Mouse (Mus musculus) adrenal gland, adult (tissue): ENCODE results near the gene Matn4.
"Not testable (repeated sequence)": the region's sequence is repeated elsewhere in the genome, so short reads cannot be mapped to it uniquely, and the experiment has no call there.

ENCODE experiments used
- DNase-seq, 2 experiments: peaks; one replicate each; pipeline ENCODE4 v3.0.0; 2022 to 2023; ENCODE audit warnings: low spot score in 1 of 2; ENCODE audit not compliant: inconsistent age in 2 of 2

The Matn4 gene

GRCm38 (mm10) chr2:164373187-164373586 is 31.8 kb downstream of the Matn4 start:
- DNase-seq: peak in 1 of 2 experiments; percentile 47

GRCm38 (mm10) chr2:164372408-164373053 is 32.4 kb downstream of the Matn4 start:
- DNase-seq: no peak

- no peak for DNase-seq
These were observed 33.6 kb downstream of the Matn4 start for GRCm38 (mm10) chr2:164371371-164371770.

- DNase-seq: no peak
These were observed 36.3 kb downstream of the Matn4 start for GRCm38 (mm10) chr2:164368620-164369105.

DNA sequence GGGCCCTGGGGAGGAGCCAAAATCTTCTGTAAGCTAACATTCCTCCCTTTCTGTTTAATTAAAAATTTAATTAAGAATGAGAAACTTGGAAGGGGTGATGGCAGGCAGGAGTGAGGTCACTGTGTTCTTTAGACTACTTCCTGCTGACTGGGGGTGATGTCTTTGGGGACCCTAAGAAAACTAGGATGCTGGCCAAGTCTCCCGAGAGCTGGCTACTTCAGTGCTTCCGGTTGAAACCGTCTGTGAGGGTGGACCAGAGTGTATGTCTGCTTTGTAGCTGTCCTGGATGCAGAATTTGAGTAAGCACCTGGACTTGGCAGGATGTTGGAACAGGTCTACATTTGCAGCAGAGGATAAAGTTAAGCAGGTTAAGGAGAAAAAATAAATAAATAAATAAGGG is 38.0 kb downstream of the Matn4 start:
- DNase-seq: no peak

GRCm38 (mm10) chr2:164360974-164361657 is 43.8 kb downstream of the Matn4 start:
- DNase-seq: no peak

DNA sequence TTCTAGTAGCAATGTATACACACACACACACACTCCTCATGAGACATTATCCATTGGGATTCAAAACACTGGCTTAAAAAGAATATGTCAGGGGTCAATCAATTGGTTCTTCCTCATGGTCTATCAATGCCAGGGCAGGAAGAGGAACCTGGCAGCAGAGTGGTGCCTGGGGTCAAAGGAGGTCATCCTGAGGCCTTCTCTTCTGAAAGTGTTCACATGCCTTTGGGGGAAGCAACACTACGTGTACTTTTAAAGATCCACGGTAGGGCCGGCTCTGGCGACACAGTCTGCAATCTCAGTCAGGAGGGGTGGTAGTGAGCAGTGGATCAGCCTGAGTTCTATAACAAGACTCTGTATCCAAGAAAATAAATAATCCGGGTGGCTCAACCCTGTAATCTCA is 45.3 kb downstream of the Matn4 start:
- DNase-seq: no peak

DNA sequence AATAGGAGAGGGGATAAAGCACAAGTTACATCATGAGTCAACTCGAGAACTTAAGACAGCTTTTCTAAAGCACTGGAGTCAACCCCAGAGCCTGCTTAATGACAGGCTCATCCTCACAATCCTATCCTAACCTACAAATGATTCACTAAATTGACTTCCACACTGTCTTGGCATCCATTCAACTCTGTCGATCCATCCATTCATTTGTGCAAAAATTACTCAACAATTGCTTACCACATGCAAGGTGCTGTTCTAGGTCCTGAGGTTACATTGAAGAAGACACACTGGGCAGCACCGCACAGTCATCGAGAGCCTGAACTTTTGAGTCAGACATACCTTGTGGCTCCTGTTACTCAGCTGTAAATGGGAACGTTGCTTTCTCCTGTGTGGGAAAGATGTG is 45.9 kb downstream of the Matn4 start:
- DNase-seq: no peak

GRCm38 (mm10) chr2:164358373-164358772 is 46.6 kb downstream of the Matn4 start:
- no peak for DNase-seq

DNA sequence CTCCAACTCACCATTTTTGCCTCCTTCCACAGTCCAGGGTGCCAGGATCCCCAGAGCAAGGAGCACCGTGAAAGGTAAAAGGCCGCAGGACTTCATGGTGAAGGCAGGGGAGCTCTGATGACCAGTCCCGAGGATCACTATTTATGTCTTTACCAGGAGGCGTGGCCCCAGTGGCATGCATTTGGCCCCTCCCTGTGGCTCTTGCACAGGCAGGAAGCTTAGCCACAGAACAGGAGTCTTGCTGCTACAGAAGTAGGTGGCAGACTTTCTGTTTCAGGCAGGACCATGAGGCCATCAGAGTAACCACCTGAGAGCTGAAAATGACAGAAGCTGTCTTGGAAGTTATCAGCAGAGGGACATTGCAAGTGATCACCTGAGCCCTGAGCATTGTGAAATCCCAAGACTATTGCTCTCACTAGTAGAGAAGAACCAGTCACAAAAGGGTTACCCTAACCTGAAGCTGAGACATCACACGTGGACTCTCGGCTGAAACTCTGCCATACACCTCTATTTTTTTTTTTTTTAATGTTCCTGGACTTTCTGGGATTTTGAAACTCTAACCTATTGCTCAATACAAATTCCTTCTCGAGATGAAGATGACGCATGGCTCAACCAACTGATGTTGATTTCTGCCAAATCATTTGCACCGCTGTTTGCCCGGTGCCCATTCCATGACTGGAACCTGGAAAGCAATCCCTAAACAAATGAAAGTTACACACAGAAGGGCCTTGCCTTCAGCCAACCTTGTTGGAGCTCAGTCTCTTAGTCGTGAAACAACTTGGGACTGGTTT is 48.6 kb downstream of the Matn4 start:
- DNase-seq: peak in 1 of 2 experiments; percentile 72

GRCm38 (mm10) chr2:164353356-164353755 is 51.6 kb downstream of the Matn4 start:
- no peak for DNase-seq

DNA sequence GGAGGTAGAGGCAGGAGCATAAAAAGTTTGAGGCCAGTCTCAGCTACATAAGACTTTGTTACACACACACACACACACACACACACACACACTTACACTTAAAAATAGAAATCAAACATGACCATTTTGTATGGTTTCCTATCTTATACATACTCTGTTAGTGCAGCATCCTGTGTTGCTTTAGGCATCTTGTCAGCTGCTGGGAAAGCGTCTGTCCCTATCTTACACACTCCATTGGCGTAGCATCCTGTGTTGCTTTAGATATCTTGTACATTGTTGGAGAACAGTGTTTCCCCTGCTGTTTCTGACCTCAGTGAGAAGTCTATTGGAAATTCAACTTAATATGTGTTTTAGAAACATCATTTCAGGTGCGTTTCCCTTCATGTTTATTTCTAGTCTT is 52.3 kb downstream of the Matn4 start:
- no peak for DNase-seq

- DNase-seq: peak in 1 of 2 experiments; percentile 63
These were observed 56.0 kb downstream of the Matn4 start for GRCm38 (mm10) chr2:164348980-164349379.

DNA sequence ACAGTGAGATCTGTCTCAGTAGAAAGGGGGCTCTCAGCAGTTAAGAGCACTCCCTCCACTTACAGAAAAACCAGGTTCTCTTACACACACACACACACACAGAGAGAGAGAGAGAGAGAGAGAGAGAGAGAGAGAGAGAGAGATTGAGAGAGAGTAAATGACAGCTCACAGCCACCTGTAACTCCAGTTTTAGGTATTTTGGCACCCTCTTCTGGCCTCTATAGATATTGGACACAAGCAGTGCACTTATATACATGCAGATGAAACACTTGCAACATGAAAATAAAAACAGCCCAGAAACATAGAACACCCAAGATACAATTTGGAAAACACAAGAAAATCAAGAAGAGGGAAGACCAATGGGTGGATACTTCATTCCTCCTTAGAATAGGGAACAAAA is 57.3 kb downstream of the Matn4 start:
- not testable (repeated sequence) for DNase-seq

DNA sequence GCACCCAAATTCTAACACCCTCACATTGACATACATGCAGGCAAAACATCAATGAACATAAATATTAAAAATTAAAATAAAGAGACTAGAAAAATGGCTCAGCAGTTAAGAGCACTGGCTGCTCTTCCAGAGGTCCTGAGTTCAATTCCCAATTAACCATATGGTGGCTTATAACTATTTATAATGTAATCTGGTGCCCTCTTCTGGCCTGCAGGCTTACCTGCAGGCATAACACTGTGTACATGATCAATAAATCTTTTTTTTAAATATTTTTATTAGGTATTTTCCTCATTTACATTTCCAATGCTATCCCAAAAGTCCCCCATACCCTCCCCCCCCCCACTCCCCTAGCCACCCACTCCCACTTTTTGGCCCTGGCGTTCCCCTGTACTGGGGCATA is 61.2 kb downstream of the Matn4 start:
- not testable (repeated sequence) for DNase-seq
